Mouse (Mus musculus) forebrain, embryonic 14.5 days (tissue): ENCODE results near the gene Zc2hc1c. TPM values are rescaled to one million over a fixed set of nuclear protein-coding genes. Genes with fewer than 3 reads are reported as not detected.

Experiments
- ATAC-seq: fragments of 200-750 bp; cut with Nextera tagmentation; 2 replicates; pipeline ENCODE4 v1.8.0; 2017; ENCODE audit warnings: mild to moderate bottlenecking, moderate library complexity
- DNase-seq: peaks from one replicate; pipeline ENCODE4 v3.0.0-alpha.2; 2015; ENCODE audit warnings: low spot score
- H3K27ac ChIP-seq: fragments of 300-500 bp; sonication (generic); 2 replicates; pipeline ENCODE4 v1.5.1; 2014; ENCODE audit warnings: low read depth, mild to moderate bottlenecking, control low read depth, low read length, moderate library complexity
- H3K27me3 ChIP-seq: fragments of 300-500 bp; sonication (generic); replicated peaks from 2 replicates; pipeline ENCODE4 v1.6.1; 2014; ENCODE audit warnings: low read length, control low read depth, mixed read lengths; ENCODE audit not compliant: control insufficient read depth, insufficient read depth
- H3K36me3 ChIP-seq: fragments of 300-500 bp; sonication (generic); 2 replicates; pipeline ENCODE4 v1.6.1; 2014; ENCODE audit warnings: low read length, control low read depth; ENCODE audit not compliant: control insufficient read depth, insufficient read depth
- H3K4me1 ChIP-seq: fragments of 300-500 bp; sonication (generic); 2 replicates; pipeline ENCODE4 v1.6.1; 2014; ENCODE audit warnings: antibody characterized with exemption, low read length, control low read depth; ENCODE audit not compliant: control insufficient read depth, insufficient read depth
- H3K4me2 ChIP-seq: fragments of 300-500 bp; sonication (generic); 2 replicates; pipeline ENCODE4 v1.6.1; 2014; ENCODE audit warnings: mild to moderate bottlenecking, control low read depth, low read length
- H3K4me3 ChIP-seq: fragments of 300-500 bp; sonication (generic); 2 replicates; pipeline ENCODE4 v1.5.1; 2014; ENCODE audit warnings: low read depth, low read length, control low read depth
- H3K9ac ChIP-seq: fragments of 300-500 bp; sonication (generic); 2 replicates; pipeline ENCODE4 v1.6.1; 2014; ENCODE audit warnings: mild to moderate bottlenecking, low read length, control low read depth, moderate library complexity
- H3K9me3 ChIP-seq: fragments of 300-500 bp; sonication (generic); replicated peaks from 2 replicates; pipeline ENCODE4 v1.6.1; 2016; ENCODE audit warnings: low read length, control low read depth, mixed read lengths; ENCODE audit not compliant: control insufficient read depth
- WGBS: fragments of 180-500 bp; shearing (Covaris S2); extraction: QIAGEN DNeasy Blood & Tissue Kit; methylation state at CpG from one replicate; pipeline ENCODE4 v1.1.7; 2014; 5-methylcytosine and 5-hydroxymethylcytosine counted together
- polyA plus RNA-seq: library from polyadenylated mRNA; unstranded; fragments of >200 nt; fragmentation: Nextera tagmentation; extraction: Ambion mirVana; gene quantifications from 2 replicates; pipeline ENCODE4 v1.2.1, GENCODE M21; 2014

The Zc2hc1c gene
- polyA plus RNA-seq, 1 experiment from 2014 or later = 1.4 TPM

- peak overlapping the region; percentile 53 for H3K9ac ChIP-seq
- no peak overlapping the region for H3K27ac ChIP-seq
- H3K36me3 ChIP-seq = no peaks in the 10 kb centered on the region
- ATAC-seq (no peak), DNase-seq (no peak)
- peaks cover 3% of the 10 kb centered on the region; the same call in 1 of the 2 replicates for H3K9me3 ChIP-seq
- peak overlapping the region; percentile 34 for H3K4me3 ChIP-seq
- no peaks in the 10 kb centered on the region for H3K27me3 ChIP-seq
- peaks cover 3% of the 10 kb centered on the region; the same call in 1 of the 2 replicates for H3K4me1 ChIP-seq
- WGBS = 67% methylated on average over 24 of the region's 24 CpGs
- peak overlapping the region; percentile 67 for H3K4me2 ChIP-seq
Measured at GRCm38 (mm10) chr12:85289157-85290000, 988 bp downstream of the Zc2hc1c start.

- Histone ChIP-seq H3K4me3 (no peak overlapping the region), H3K27ac (no peak overlapping the region), H3K4me2 (no peak overlapping the region), H3K9ac (no peak overlapping the region), H3K4me1 (peaks cover 3% of the 10 kb centered on the region; the same call in 1 of the 2 replicates), H3K9me3 (peaks cover 5% of the 10 kb centered on the region; the same call in 1 of the 2 replicates), H3K27me3 (no peaks in the 10 kb centered on the region), H3K36me3 (no peaks in the 10 kb centered on the region)
- no peak for ATAC-seq
- 81% methylated on average over 10 of the region's 10 CpGs for WGBS
- no peak for DNase-seq
Measured at GRCm38 (mm10) chr12:85290633-85291032, 2.2 kb downstream of the Zc2hc1c start.

DNA sequence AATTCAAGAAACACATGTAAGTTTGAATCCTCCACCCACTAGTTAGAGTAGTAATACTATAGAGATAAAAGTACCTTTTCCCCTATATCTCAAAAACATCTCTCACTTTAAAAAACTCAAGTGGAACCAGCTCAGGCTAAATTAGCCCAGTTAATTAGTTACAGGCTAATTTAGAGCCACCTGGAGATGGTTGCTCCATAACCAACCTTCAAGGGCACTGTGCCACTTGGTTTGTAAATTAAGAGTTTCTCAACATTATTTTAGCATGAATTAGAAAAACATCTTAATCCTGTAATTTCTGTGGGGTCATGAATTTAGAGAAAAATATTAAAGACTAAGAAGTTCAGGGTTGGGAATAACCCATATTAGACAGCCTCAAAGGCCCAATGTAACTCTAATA, 3.1 kb downstream of the Zc2hc1c start:
- DNase-seq (no peak), ATAC-seq (no peak)
- H3K4me1 ChIP-seq = peaks cover 3% of the 10 kb centered on the region; the same call in 1 of the 2 replicates
- no peak overlapping the region for H3K9ac ChIP-seq
- H3K4me2 ChIP-seq = no peak overlapping the region
- H3K36me3 ChIP-seq = no peaks in the 10 kb centered on the region
- peaks cover 5% of the 10 kb centered on the region; the same call in 1 of the 2 replicates for H3K9me3 ChIP-seq
- H3K27me3 ChIP-seq = no peaks in the 10 kb centered on the region
- no peak overlapping the region for H3K27ac ChIP-seq
- H3K4me3 ChIP-seq = no peak overlapping the region

- H3K4me2 ChIP-seq = no peak overlapping the region
- 74% methylated on average over 6 of the region's 6 CpGs for WGBS
- DNase-seq (no peak), ATAC-seq (no peak)
- no peak overlapping the region for H3K4me3 ChIP-seq
- peaks cover 3% of the 10 kb centered on the region; the same call in 1 of the 2 replicates for H3K4me1 ChIP-seq
- peaks cover 5% of the 10 kb centered on the region; the same call in 1 of the 2 replicates for H3K9me3 ChIP-seq
- no peaks in the 10 kb centered on the region for H3K36me3 ChIP-seq
- H3K9ac ChIP-seq = no peak overlapping the region
- H3K27ac ChIP-seq = no peak overlapping the region
- H3K27me3 ChIP-seq = no peaks in the 10 kb centered on the region
Measured at GRCm38 (mm10) chr12:85292288-85292687, 3.9 kb downstream of the Zc2hc1c start.

DNA sequence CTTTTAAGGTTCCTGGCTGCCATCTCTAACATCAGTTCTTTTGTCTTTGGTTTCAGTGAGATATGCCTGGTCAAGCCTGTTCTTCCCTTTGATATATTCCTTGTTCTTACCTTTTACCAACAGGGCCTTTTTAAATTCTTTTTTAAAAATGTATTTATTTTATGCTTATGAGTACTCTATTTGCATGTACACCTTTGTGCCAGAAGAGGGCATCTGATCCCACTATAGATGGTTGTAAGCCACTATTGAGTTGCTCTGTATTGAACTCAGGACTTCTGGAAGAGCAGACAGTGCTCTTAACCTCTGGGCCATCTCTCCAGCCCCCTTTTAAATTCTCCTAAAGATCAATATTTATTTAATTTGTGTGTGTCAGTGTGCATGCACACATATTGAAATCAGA, 4.5 kb downstream of the Zc2hc1c start:
- ATAC-seq = no peak

GRCm38 (mm10) chr12:85295506-85295905, 7.1 kb downstream of the Zc2hc1c start:
- Histone ChIP-seq H3K9ac (no peak overlapping the region), H3K9me3 (peaks cover 5% of the 10 kb centered on the region; the same call in 1 of the 2 replicates), H3K27ac (no peak overlapping the region), H3K36me3 (peaks cover 15% of the 10 kb centered on the region), H3K4me1 (no peaks in the 10 kb centered on the region), H3K4me2 (no peak overlapping the region), H3K4me3 (no peak overlapping the region), H3K27me3 (no peaks in the 10 kb centered on the region)
- no peak for DNase-seq
- 97% methylated on average over 2 of the region's 2 CpGs for WGBS
- no peak for ATAC-seq

More for the DNA sequence above, 4.5 kb downstream of the Zc2hc1c start:
- Histone ChIP-seq H3K27me3 (no peaks in the 10 kb centered on the region), H3K4me2 (no peak overlapping the region), H3K36me3 (no peaks in the 10 kb centered on the region), H3K9me3 (peaks cover 5% of the 10 kb centered on the region; the same call in 1 of the 2 replicates), H3K27ac (no peak overlapping the region), H3K9ac (no peak overlapping the region), H3K4me1 (peaks cover 3% of the 10 kb centered on the region; the same call in 1 of the 2 replicates), H3K4me3 (no peak overlapping the region)
- no peak for DNase-seq

DNA sequence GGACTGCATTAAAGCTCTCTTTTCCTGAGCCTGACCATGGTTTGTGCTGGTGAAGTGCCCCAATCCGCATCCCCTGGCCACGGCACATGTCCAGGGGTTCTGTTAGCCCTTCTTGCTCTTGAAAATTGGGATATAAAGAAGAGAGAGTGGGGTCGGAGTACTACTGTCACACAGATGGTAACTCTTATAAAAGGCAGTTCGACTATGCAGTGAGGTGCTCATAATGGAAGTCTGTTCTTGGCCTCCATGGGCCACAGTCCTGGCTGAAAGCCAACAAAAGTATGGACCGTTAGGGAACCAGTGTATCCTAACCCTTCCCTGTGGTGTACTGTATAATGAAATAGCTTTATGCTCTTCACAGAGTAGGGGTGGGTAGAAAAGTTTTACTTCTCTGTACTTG, 8.5 kb downstream of the Zc2hc1c start:
- Histone ChIP-seq H3K4me1 (no peaks in the 10 kb centered on the region), H3K27ac (no peak overlapping the region), H3K4me2 (no peak overlapping the region), H3K9me3 (peaks cover 5% of the 10 kb centered on the region; the same call in 1 of the 2 replicates), H3K9ac (no peak overlapping the region), H3K27me3 (no peaks in the 10 kb centered on the region), H3K36me3 (peaks cover 29% of the 10 kb centered on the region), H3K4me3 (no peak overlapping the region)
- DNase-seq (no peak), ATAC-seq (no peak)
- 74% methylated on average over 5 of the region's 5 CpGs for WGBS

DNA sequence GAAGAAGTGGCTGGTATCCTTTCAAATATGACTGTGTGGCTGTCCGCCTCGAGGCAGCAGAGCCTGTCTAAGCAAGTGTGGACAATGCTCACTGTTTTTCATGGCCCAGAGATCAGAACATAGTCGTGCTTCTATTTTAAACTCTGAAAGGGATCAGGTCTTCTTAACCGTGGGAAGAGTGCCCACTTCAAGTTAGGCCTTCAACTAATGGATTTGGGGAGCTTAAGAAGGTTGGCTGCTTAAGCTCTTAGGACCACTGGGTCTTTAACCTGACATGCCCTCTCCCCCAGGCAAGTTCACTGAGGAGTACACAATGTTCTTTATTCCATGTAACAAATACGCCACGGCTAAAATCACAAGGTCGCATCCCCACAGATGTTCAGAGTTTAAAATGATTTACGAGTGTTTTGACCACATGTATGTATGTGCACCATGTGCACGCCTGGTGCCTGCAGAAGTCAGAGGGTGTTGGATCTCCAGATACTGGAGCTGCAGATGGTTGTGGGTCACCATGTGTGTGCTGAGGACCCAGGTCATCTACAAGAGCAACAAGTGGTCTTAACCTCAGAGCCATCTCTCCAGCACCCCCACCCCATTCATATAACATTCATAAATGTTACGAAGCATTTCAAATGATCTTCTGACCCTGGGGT, 9.1 kb downstream of the Zc2hc1c start:
- WGBS = 82% methylated on average over 10 of the region's 10 CpGs
- DNase-seq (no peak), ATAC-seq (no peak)
- Histone ChIP-seq H3K9me3 (peaks cover 5% of the 10 kb centered on the region; the same call in 1 of the 2 replicates), H3K4me1 (no peaks in the 10 kb centered on the region), H3K4me3 (no peak overlapping the region), H3K36me3 (peaks cover 34% of the 10 kb centered on the region), H3K27me3 (no peaks in the 10 kb centered on the region), H3K9ac (no peak overlapping the region), H3K27ac (no peak overlapping the region), H3K4me2 (no peak overlapping the region)
